Mouse (Mus musculus): ENCODE data around the gene Plscr2. TPM values are rescaled to one million over a fixed set of nuclear protein-coding genes. Genes with fewer than 3 reads are reported as not detected.

Gene Plscr2
- total and polyA plus RNA-seq, 2 experiments: 13.9 to 51.6 TPM

GRCm38 (mm10) chr9:92293560-92294548 lies 18.5 kb downstream of the Plscr2 start:
- TF ChIP-seq POLR2A (IDR thresholded peaks at IDR 0.05; ENCODE audit: extremely low read depth, insufficient read depth, low read length) (no peak), CTCF (IDR thresholded peaks at IDR 0.05; ENCODE audit: low read depth, low read length) (no peak)
- Histone ChIP-seq H3K4me1 (ENCODE audit: control insufficient read depth, insufficient read depth, low read length) (no peaks in the 10 kb centered on the region), H3K79me2 (ENCODE audit: control insufficient read depth, insufficient read depth, low read length) (no peaks in the 10 kb centered on the region), H3K36me3 (ENCODE audit: control insufficient read depth, insufficient read depth, low read length) (peaks cover 13% of the 10 kb centered on the region), H3K9ac (ENCODE audit: low read depth, low read length) (no peak overlapping the region), H3K27me3 (ENCODE audit: control insufficient read depth, insufficient read depth, low read length) (no peaks in the 10 kb centered on the region), H3K4me3 (ENCODE audit: insufficient read depth, low read depth, low read length) (no peak overlapping the region), H3K27ac (replicated peaks; ENCODE audit: insufficient read depth, low read depth, low read length) (no peak overlapping the region)
- DNase-seq (ENCODE audit: extremely low read depth, low read depth, low spot score): no peak
- 87% methylated on average over 2 of the region's 2 CpGs for WGBS

GRCm38 (mm10) chr9:92298288-92298687 lies 22.9 kb downstream of the Plscr2 start:
- no peaks in the 10 kb centered on the region for H3K27me3 ChIP-seq (ENCODE audit: control insufficient read depth, insufficient read depth, low read length)
- H3K79me2 ChIP-seq (ENCODE audit: control insufficient read depth, insufficient read depth, low read length): no peaks in the 10 kb centered on the region
- 82% methylated on average over 1 of the region's 1 CpGs for WGBS
- DNase-seq (ENCODE audit: extremely low read depth, low read depth, low spot score): no peak
- H3K27ac ChIP-seq (replicated peaks; ENCODE audit: insufficient read depth, low read depth, low read length): no peak overlapping the region
- H3K4me3 ChIP-seq (ENCODE audit: insufficient read depth, low read depth, low read length): no peak overlapping the region
- H3K9ac ChIP-seq (ENCODE audit: low read depth, low read length): no peak overlapping the region
- no peak for TF ChIP-seq CTCF (IDR thresholded peaks at IDR 0.05; ENCODE audit: low read depth, low read length)
- TF ChIP-seq POLR2A (IDR thresholded peaks at IDR 0.05; ENCODE audit: extremely low read depth, insufficient read depth, low read length): no peak
- H3K4me1 ChIP-seq (ENCODE audit: control insufficient read depth, insufficient read depth, low read length): no peaks in the 10 kb centered on the region
- peaks cover 2% of the 10 kb centered on the region; the same call in 1 of the 2 replicates for H3K36me3 ChIP-seq (ENCODE audit: control insufficient read depth, insufficient read depth, low read length)

DNA sequence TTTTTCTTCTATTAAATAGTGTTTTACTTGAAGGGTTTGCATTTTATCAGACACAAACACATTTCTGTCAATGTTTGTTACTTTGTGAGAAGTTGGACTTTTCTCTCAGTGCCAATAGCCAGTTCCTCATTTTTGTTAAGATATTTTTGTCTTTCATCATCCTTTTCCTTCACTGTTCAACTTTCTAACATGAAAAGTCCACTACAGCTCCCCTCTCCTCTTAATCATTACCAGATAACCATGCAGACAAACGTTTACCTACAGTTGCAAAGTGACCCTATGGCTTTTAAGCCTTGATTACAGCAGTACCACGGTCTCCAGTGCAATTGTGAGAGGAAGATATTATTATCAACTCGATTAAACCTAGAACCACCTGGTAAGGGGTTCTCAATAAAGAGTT lies 25.8 kb downstream of the Plscr2 start:
- Histone ChIP-seq H3K27me3 (ENCODE audit: control insufficient read depth, insufficient read depth, low read length) (no peaks in the 10 kb centered on the region), H3K4me1 (ENCODE audit: control insufficient read depth, insufficient read depth, low read length) (no peaks in the 10 kb centered on the region), H3K79me2 (ENCODE audit: control insufficient read depth, insufficient read depth, low read length) (no peaks in the 10 kb centered on the region), H3K4me3 (ENCODE audit: insufficient read depth, low read depth, low read length) (no peak overlapping the region), H3K36me3 (ENCODE audit: control insufficient read depth, insufficient read depth, low read length) (peaks cover 2% of the 10 kb centered on the region; the same call in 1 of the 2 replicates), H3K9ac (ENCODE audit: low read depth, low read length) (no peak overlapping the region), H3K27ac (replicated peaks; ENCODE audit: insufficient read depth, low read depth, low read length) (no peak overlapping the region)
- TF ChIP-seq POLR2A (IDR thresholded peaks at IDR 0.05; ENCODE audit: extremely low read depth, insufficient read depth, low read length) (no peak), CTCF (IDR thresholded peaks at IDR 0.05; ENCODE audit: low read depth, low read length) (no peak)
- WGBS: 34% methylated on average over 3 of the region's 3 CpGs
- no peak for DNase-seq (ENCODE audit: extremely low read depth, low read depth, low spot score)

GRCm38 (mm10) chr9:92305075-92305474 lies 29.7 kb downstream of the Plscr2 start:
- no peak overlapping the region for H3K4me3 ChIP-seq (ENCODE audit: insufficient read depth, low read depth, low read length)
- no peak for DNase-seq (ENCODE audit: extremely low read depth, low read depth, low spot score)
- no peaks in the 10 kb centered on the region for H3K4me1 ChIP-seq (ENCODE audit: control insufficient read depth, insufficient read depth, low read length)
- H3K9ac ChIP-seq (ENCODE audit: low read depth, low read length): no peak overlapping the region
- no peak overlapping the region for H3K27ac ChIP-seq (replicated peaks; ENCODE audit: insufficient read depth, low read depth, low read length)
- TF ChIP-seq POLR2A (IDR thresholded peaks at IDR 0.05; ENCODE audit: extremely low read depth, insufficient read depth, low read length): no peak
- no peak for TF ChIP-seq CTCF (IDR thresholded peaks at IDR 0.05; ENCODE audit: low read depth, low read length)
- no peaks in the 10 kb centered on the region for H3K79me2 ChIP-seq (ENCODE audit: control insufficient read depth, insufficient read depth, low read length)
- H3K36me3 ChIP-seq (ENCODE audit: control insufficient read depth, insufficient read depth, low read length): peaks cover 2% of the 10 kb centered on the region; the same call in 1 of the 2 replicates
- no peaks in the 10 kb centered on the region for H3K27me3 ChIP-seq (ENCODE audit: control insufficient read depth, insufficient read depth, low read length)
- 80% methylated on average over 8 of the region's 8 CpGs for WGBS

- H3K4me1 ChIP-seq (ENCODE audit: control insufficient read depth, insufficient read depth, low read length): no peaks in the 10 kb centered on the region
- H3K27ac ChIP-seq (replicated peaks; ENCODE audit: insufficient read depth, low read depth, low read length): no peak overlapping the region
Observed at GRCm38 (mm10) chr9:92305620-92306220, 30.3 kb downstream of the Plscr2 start.

More at GRCm38 (mm10) chr9:92305620-92306220, 30.3 kb downstream of the Plscr2 start:
- Histone ChIP-seq H3K4me3 (ENCODE audit: insufficient read depth, low read depth, low read length) (no peak overlapping the region), H3K36me3 (ENCODE audit: control insufficient read depth, insufficient read depth, low read length) (peaks cover 2% of the 10 kb centered on the region; the same call in 1 of the 2 replicates), H3K79me2 (ENCODE audit: control insufficient read depth, insufficient read depth, low read length) (no peaks in the 10 kb centered on the region), H3K27me3 (ENCODE audit: control insufficient read depth, insufficient read depth, low read length) (no peaks in the 10 kb centered on the region), H3K9ac (ENCODE audit: low read depth, low read length) (no peak overlapping the region)
- no peak for TF ChIP-seq CTCF (IDR thresholded peaks at IDR 0.05; ENCODE audit: low read depth, low read length)
- DNase-seq (ENCODE audit: extremely low read depth, low read depth, low spot score): no peak
- WGBS: 94% methylated on average over 8 of the region's 8 CpGs

Measured in liver, adult 2 months (tissue).